Mouse (Mus musculus) C2C12 (cell line): ENCODE data around the gene Cuedc1.

ENCODE experiments used
- CEBPB ChIP-seq: IDR thresholded peaks from one replicate; pipeline ENCODE4 v1.6.1; 2011; ENCODE audit warnings: low read depth, mild to moderate bottlenecking, control low read depth, moderate library complexity
- CTCF ChIP-seq: IDR thresholded peaks from one replicate; pipeline ENCODE4 v1.5.1; 2011; ENCODE audit not compliant: control insufficient read depth, insufficient read depth, insufficient read length
- FOSL1 ChIP-seq: IDR thresholded peaks from one replicate; pipeline ENCODE4 v1.8.0; 2011; ENCODE audit warnings: mild to moderate bottlenecking, low read length; ENCODE audit not compliant: poor library complexity, insufficient read depth, severe bottlenecking
- MAX ChIP-seq: IDR thresholded peaks from one replicate; pipeline ENCODE4 v1.6.1; 2011; ENCODE audit warnings: mild to moderate bottlenecking, control low read depth
- MYOD1 ChIP-seq: IDR thresholded peaks from one replicate; pipeline ENCODE4 v1.6.1; 2011; ENCODE audit warnings: low read depth; ENCODE audit not compliant: control insufficient read depth, insufficient read length
- USF1 ChIP-seq: IDR thresholded peaks from one replicate; pipeline ENCODE4 v1.6.1; 2011; ENCODE audit warnings: low read depth, mild to moderate bottlenecking, control low read depth, moderate library complexity

DNA sequence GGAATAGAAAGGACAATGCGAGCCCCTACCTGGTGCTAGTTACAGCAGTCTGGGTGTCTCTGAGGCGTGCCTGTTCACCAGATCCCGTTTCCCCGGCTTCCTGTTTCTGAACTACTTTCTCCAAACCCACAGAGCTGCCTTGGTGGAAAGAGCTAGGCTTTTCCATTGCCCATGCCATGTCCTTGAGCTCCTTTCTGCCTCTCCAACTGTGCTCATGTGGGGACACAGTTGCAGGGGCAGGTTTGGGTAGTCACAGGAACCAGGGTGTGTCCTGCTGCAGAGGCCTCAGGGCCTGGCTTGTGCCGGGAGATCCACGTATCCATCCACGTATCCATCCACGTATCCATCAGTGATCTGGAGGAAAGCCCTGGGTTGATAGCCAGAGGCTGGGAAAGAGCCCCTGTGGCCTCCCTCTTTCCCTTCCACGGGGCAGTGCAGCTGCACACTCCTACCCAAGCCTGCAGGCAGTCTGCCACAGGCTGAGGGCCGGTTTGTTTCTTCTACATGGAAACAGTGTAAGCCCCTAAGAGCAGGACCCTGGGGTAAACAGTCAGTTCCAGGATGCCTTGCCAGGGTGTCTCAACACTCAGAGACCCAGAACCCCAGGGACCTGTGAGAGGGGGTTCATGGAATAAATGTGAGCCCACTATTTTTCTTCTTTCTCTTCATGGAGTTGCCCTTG, 68.0 kb downstream of the Cuedc1 start:
- no peak for TF ChIP-seq CTCF
- no peak for TF ChIP-seq MYOD1
- TF ChIP-seq USF1: no peak
- TF ChIP-seq CEBPB: no peak
- no peak for TF ChIP-seq FOSL1
- no peak for TF ChIP-seq MAX
